ENCODE assay signal across 7 mouse cellular contexts in genomic region chr12:4507461-4507860, GRCm38 (mm10). TPM values are rescaled to one million over a fixed set of nuclear protein-coding genes. Genes with fewer than 3 reads are reported as not detected.
A peak's percentile ranks its signal among the peaks of the same experiment; 100 is the strongest.
DNase-seq lines count a peak whose midpoint lies in the region.

No protein-coding gene starts in this region.

- DNase-seq in layer of hippocampus, adult 11-12 months (ENCODE audit: low spot score) = peak; percentile 38
- DNase-seq in layer of hippocampus, adult 9-10 months (ENCODE audit: low spot score) = no peak
- DNase-seq in cerebellum, postnatal 25 days = peak; percentile 7 to 29
- DNase-seq in left cerebral cortex, postnatal 14 days (ENCODE audit: low spot score in 2 of 2) = peak; percentile 23 to 41
- DNase-seq in right cerebral cortex, postnatal 25 days = peak; percentile 35
- no peak for DNase-seq in lung, postnatal 25 days (ENCODE audit: low spot score)
- no peak for DNase-seq in lung, postnatal 10 days

- intact Hi-C loops in left cerebral cortex, postnatal 14 days (cut with DNase I) = no loop called here

RNA-seq across cellular contexts. Expression of gene Ncoa1, which starts 30.5 kb away (rescaled TPM):
- total RNA-seq in left cerebral cortex, postnatal 14 days (2021) = 10 to 100 TPM; 92.0 to 95.0 TPM

Comparison
In these comparisons a context has a peak if more than half of its experiments do, and no peak if none do; other contexts are left out.
1. DNase-seq: peak in layer of hippocampus, adult 11-12 months (single experiment), cerebellum, postnatal 25 days (2 of 2), left cerebral cortex, postnatal 14 days (2 of 2) and right cerebral cortex, postnatal 25 days (single experiment); none in layer of hippocampus, adult 9-10 months (single experiment), lung, postnatal 25 days (single experiment) and lung, postnatal 10 days (single experiment).